Mouse (Mus musculus) olfactory bulb, adult 2 months (tissue): ENCODE measurements around the gene 2610301B20Rik.
"Not testable (repeated sequence)": the region's sequence is repeated elsewhere in the genome, so short reads cannot be mapped to it uniquely, and the experiment has no call there.

Experiments
- CTCF ChIP-seq: fragments of 200-500 bp; IDR thresholded peaks from 2 replicates; pipeline ENCODE4 v1.5.1; 2012; ENCODE audit warnings: low read depth, mild to moderate bottlenecking, low read length, moderate library complexity; ENCODE audit not compliant: insufficient read depth
- POLR2A ChIP-seq: fragments of 200-500 bp; IDR thresholded peaks from 2 replicates; pipeline ENCODE4 v1.6.1; 2012; ENCODE audit warnings: mild to moderate bottlenecking, low read depth, low read length, moderate library complexity; ENCODE audit not compliant: insufficient read depth

- TF ChIP-seq POLR2A, CTCF: not testable (repeated sequence)
Observed at GRCm38 (mm10) chr4:10911417-10911816, 37.1 kb downstream of the 2610301B20Rik start.
